In the genomic region with DNA sequence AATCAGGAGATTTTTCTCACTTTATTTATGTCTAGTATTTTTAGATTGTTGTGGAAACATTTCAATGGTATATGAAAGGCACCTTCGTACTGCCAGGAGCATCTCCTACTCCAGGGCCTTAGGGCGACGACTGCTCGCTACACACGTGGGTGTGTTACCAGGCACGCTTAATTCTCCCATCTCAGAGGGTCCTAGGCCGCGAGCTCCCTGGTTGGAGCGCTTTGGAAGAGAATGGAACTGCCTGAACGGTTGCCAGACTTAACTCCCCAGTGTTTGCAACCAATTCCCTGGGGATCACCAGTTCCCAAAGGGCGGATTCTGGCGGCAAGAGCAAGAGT, we compare ENCODE assay signal across 9 mouse cellular contexts. TPM values are rescaled to one million over a fixed set of nuclear protein-coding genes. Genes with fewer than 3 reads are reported as not detected.
A peak's percentile ranks its signal among the peaks of the same experiment; 100 is the strongest.
DNase-seq lines count a peak whose midpoint lies in the region; ATAC-seq and TF ChIP-seq lines count a peak whose summit lies in the region.
"Had no signal": no experiment of that assay in that cellular context is flagged by ENCODE, and none has a peak within 500 bp of the region (broad histone marks: within the 10 kb centered on the region; RNA-seq: fewer than 3 reads in every experiment).

No protein-coding gene starts in this region.

- H3K9me3 ChIP-seq in kidney, embryonic 15.5 days (replicated peaks) = no peaks in the 10 kb centered on the region
- no peaks in the 10 kb centered on the region for H3K9me3 ChIP-seq in hindbrain, embryonic 16.5 days (ENCODE audit: control insufficient read depth, low read length)
- no peaks in the 10 kb centered on the region for H3K9me3 ChIP-seq in midbrain, embryonic 16.5 days (replicated peaks; ENCODE audit: control insufficient read depth, low read length, poor library complexity, severe bottlenecking)

- peaks cover 93% of the 10 kb centered on the region for H3K27me3 ChIP-seq in kidney, embryonic 15.5 days
- H3K27me3 ChIP-seq in hindbrain, embryonic 16.5 days (replicated peaks; ENCODE audit: control insufficient read depth, insufficient read depth, low read length) = peaks cover 52% of the 10 kb centered on the region
- H3K27me3 ChIP-seq in midbrain, embryonic 16.5 days (ENCODE audit: control insufficient read depth, insufficient read depth, low read depth, low read length) = peaks cover 41% of the 10 kb centered on the region
- H3K27me3 ChIP-seq: Patski had no signal

- H3K4me2 ChIP-seq in kidney, embryonic 15.5 days = peak overlapping the region; percentile 85
- peak overlapping the region; percentile 99 for H3K4me2 ChIP-seq in hindbrain, embryonic 16.5 days (ENCODE audit: low read length)
- H3K4me2 ChIP-seq in midbrain, embryonic 16.5 days (ENCODE audit: low read length) = peak overlapping the region; percentile 93

- DNase-seq in kidney, postnatal 4 days = no peak
- no peak for DNase-seq in cerebellum, adult 11-12 months
- DNase-seq in right cerebral cortex, adult 2 months (ENCODE audit: low spot score in 2 of 2) = no peak

- H3K9ac ChIP-seq in kidney, embryonic 15.5 days = peak overlapping the region; percentile 29; the same call in 1 of the 2 replicates
- peak overlapping the region; percentile 69 for H3K9ac ChIP-seq in hindbrain, embryonic 16.5 days (ENCODE audit: low read depth, low read length)
- no peak overlapping the region for H3K9ac ChIP-seq in midbrain, embryonic 16.5 days (ENCODE audit: low read depth, low read length)

- no peaks in the 10 kb centered on the region for H3K36me3 ChIP-seq in kidney, embryonic 15.5 days
- H3K36me3 ChIP-seq in hindbrain, embryonic 16.5 days (ENCODE audit: control insufficient read depth, insufficient read depth, low read length) = no peaks in the 10 kb centered on the region
- H3K36me3 ChIP-seq in midbrain, embryonic 16.5 days (ENCODE audit: control insufficient read depth, insufficient read depth, low read length) = no peaks in the 10 kb centered on the region

- no peak for TF ChIP-seq POLR2A in cortical plate, adult 2 months (IDR thresholded peaks at IDR 0.05; ENCODE audit: extremely low read depth, insufficient read depth, low read length)

- TF ChIP-seq CTCF in cortical plate, adult 2 months (IDR thresholded peaks at IDR 0.05; ENCODE audit: extremely low read depth, insufficient read depth, low read length) = no peak

- 2% methylated on average over 12 of the region's 12 CpGs for WGBS in kidney, embryonic 15.5 days
- 2% methylated on average over 12 of the region's 12 CpGs for WGBS in hindbrain, embryonic 16.5 days
- WGBS in midbrain, embryonic 16.5 days = under 1% methylated on average over 12 of the region's 12 CpGs

- peaks cover 34% of the 10 kb centered on the region for H3K4me1 ChIP-seq in kidney, embryonic 15.5 days
- no peaks in the 10 kb centered on the region; the same call in 1 of the 2 replicates for H3K4me1 ChIP-seq in cortical plate, adult 2 months (ENCODE audit: control insufficient read depth, insufficient read depth, low read length)
- peaks cover 21% of the 10 kb centered on the region for H3K4me1 ChIP-seq in hindbrain, embryonic 16.5 days (ENCODE audit: control insufficient read depth, insufficient read depth, low read depth, low read length)
- peaks cover 20% of the 10 kb centered on the region for H3K4me1 ChIP-seq in midbrain, embryonic 16.5 days (ENCODE audit: control insufficient read depth, insufficient read depth, low read length)

- peak overlapping the region; percentile 49 for H3K4me3 ChIP-seq in kidney, embryonic 15.5 days (replicated peaks)
- peak overlapping the region; percentile 47; the same call in 1 of the 2 replicates for H3K4me3 ChIP-seq in cortical plate, adult 2 months (ENCODE audit: insufficient read depth, low read length)
- peak overlapping the region; percentile 59 for H3K4me3 ChIP-seq in hindbrain, embryonic 16.5 days (ENCODE audit: low read length)
- peak overlapping the region; percentile 46 for H3K4me3 ChIP-seq in midbrain, embryonic 16.5 days (ENCODE audit: low read depth, low read length)

- H3K27ac ChIP-seq in kidney, embryonic 15.5 days = no peak overlapping the region
- H3K27ac ChIP-seq in cortical plate, adult 2 months (ENCODE audit: insufficient read depth, low read length) = no peak overlapping the region
- no peak overlapping the region for H3K27ac ChIP-seq in hindbrain, embryonic 16.5 days (ENCODE audit: low read depth, low read length)
- H3K27ac ChIP-seq in midbrain, embryonic 16.5 days (ENCODE audit: low read length) = no peak overlapping the region

- no peak for ATAC-seq in kidney, embryonic 15.5 days (replicated peaks; ENCODE audit: low FRiP score)
- ATAC-seq in hindbrain, embryonic 16.5 days = peak; percentile 68
- no peak for ATAC-seq in midbrain, embryonic 16.5 days
- no peak for ATAC-seq in granulocyte monocyte progenitor cell, adult 5-6 weeks (replicated peaks; ENCODE audit: poor library complexity, severe bottlenecking)

RNA-seq across cellular contexts. Expression of gene Efhd1, which starts 0.4 kb away (rescaled TPM):
- polyA plus RNA-seq in kidney, embryonic 15.5 days (2015; fragmentation: Nextera tagmentation; extraction: Ambion mirVana) = 5.7 and 5.8 TPM in 2 replicates
- polyA plus RNA-seq in cortical plate, adult 2 months (2012; rRNA removed) = 30.0 and 36.5 TPM in 2 replicates
- polyA plus RNA-seq in hindbrain, embryonic 16.5 days (2015; fragmentation: Nextera tagmentation; extraction: Ambion mirVana) = 2.5 and 2.8 TPM in 2 replicates
- polyA plus RNA-seq in midbrain, embryonic 16.5 days (2015; fragmentation: Nextera tagmentation; extraction: Ambion mirVana) = 0.36 and 1.4 TPM in 2 replicates
- not detected in 2 replicates for total RNA-seq in granulocyte monocyte progenitor cell, adult 5-6 weeks (2014; fragmentation: Nextera tagmentation)
- total RNA-seq in granulocyte monocyte progenitor cell, adult 5-6 weeks (2017) = 0.98 TPM in 1 of 2 replicates, not detected in the other

RNA-seq across cellular contexts. Expression of gene Eif4e2, which starts 50.1 kb away (rescaled TPM):
- 164 and 168 TPM in 2 replicates for polyA plus RNA-seq in kidney, embryonic 15.5 days (2015; fragmentation: Nextera tagmentation; extraction: Ambion mirVana)
- 53.7 and 55.6 TPM in 2 replicates for polyA plus RNA-seq in cortical plate, adult 2 months (2012; rRNA removed)
- polyA plus RNA-seq in hindbrain, embryonic 16.5 days (2015; fragmentation: Nextera tagmentation; extraction: Ambion mirVana) = 79.3 and 88.1 TPM in 2 replicates
- 86.6 and 92.5 TPM in 2 replicates for polyA plus RNA-seq in midbrain, embryonic 16.5 days (2015; fragmentation: Nextera tagmentation; extraction: Ambion mirVana)
- total RNA-seq in granulocyte monocyte progenitor cell, adult 5-6 weeks (2014; fragmentation: Nextera tagmentation) = 82.9 and 93.1 TPM in 2 replicates
- total RNA-seq in granulocyte monocyte progenitor cell, adult 5-6 weeks (2017) = 137 and 140 TPM in 2 replicates

RNA-seq across cellular contexts. Expression of gene Chrng, which starts 59.3 kb away (rescaled TPM):
- 2.0 and 4.3 TPM in 2 replicates for polyA plus RNA-seq in kidney, embryonic 15.5 days (2015; fragmentation: Nextera tagmentation; extraction: Ambion mirVana)
- not detected in 2 replicates for polyA plus RNA-seq in cortical plate, adult 2 months (2012; rRNA removed)
- polyA plus RNA-seq in hindbrain, embryonic 16.5 days (2015; fragmentation: Nextera tagmentation; extraction: Ambion mirVana) = 0.96 TPM in 1 of 2 replicates, not detected in the other
- polyA plus RNA-seq in midbrain, embryonic 16.5 days (2015; fragmentation: Nextera tagmentation; extraction: Ambion mirVana) = not detected in 2 replicates
- not detected in 2 replicates for total RNA-seq in granulocyte monocyte progenitor cell, adult 5-6 weeks (2014; fragmentation: Nextera tagmentation)
- 0.05 TPM in 1 of 2 replicates, not detected in the other for total RNA-seq in granulocyte monocyte progenitor cell, adult 5-6 weeks (2017)
- polyA plus RNA-seq: Patski had no signal
